Mouse (Mus musculus) gonadal fat pad, adult 2 months (tissue): ENCODE measurements around the gene Sh3tc1. TPM values are rescaled to one million over a fixed set of nuclear protein-coding genes. Genes with fewer than 3 reads are reported as not detected.

Experiments used
- DNase-seq: peaks from one replicate; pipeline ENCODE4 v3.0.0-alpha.2; 2012; ENCODE audit warnings: low read depth
- polyA plus RNA-seq: library from polyadenylated mRNA; depleted of rRNA; stranded (reverse); fragments of >200 nt; gene quantifications from 2 replicates; pipeline ENCODE4 v1.2.3, GENCODE M21; 2012

Gene Sh3tc1
- polyA plus RNA-seq, 1 experiment: 17.0 TPM

DNA sequence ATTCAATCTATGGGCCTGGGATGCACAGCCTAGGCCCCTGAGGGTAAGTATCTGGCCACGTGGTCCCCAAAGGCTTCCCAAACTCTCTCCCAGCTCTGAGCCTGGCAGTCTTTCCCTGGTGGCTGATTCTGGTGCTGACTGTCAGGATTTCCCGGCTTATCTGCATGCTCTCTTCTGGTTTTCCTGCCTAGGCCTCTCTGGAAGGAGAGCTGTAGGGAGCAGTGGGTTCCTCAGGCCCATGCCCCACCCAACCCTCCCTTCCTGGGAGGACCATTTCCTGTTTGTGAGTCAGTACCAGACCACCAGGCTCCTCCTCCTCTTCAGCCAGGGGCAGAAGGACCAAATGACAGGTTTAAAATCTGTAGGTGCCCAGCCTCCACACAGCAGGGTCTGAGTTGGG, 17.1 kb downstream of the Sh3tc1 start:
- DNase-seq: no peak

DNA sequence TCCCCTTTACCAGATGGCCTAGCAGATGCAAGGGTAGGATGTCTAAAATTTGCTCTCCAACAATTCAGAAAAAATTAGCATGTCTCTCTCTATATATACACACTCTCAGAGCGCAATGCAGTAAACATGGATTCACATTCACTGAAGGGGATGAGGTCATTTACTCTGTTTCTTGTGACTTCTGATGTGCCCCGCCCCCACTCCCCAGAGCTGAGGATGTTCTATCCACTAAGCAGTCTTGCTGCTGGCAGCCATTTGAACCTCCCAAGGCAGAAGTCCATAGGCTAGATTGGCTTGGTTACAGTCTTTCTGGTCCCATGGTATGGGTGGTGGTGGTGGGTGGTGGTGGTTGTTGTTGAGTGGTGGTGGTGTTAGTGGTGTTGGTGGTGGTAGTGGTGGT, 17.9 kb downstream of the Sh3tc1 start:
- no peak for DNase-seq

- DNase-seq: no peak
Measured at GRCm38 (mm10) chr5:35719880-35720279, 19.9 kb downstream of the Sh3tc1 start.

- no peak for DNase-seq
Measured at GRCm38 (mm10) chr5:35719343-35719742, 20.4 kb downstream of the Sh3tc1 start.

- no peak for DNase-seq
Measured at GRCm38 (mm10) chr5:35718817-35719216, 21.0 kb downstream of the Sh3tc1 start.

- DNase-seq: no peak
Measured at GRCm38 (mm10) chr5:35717946-35718345, 21.8 kb downstream of the Sh3tc1 start.

DNA sequence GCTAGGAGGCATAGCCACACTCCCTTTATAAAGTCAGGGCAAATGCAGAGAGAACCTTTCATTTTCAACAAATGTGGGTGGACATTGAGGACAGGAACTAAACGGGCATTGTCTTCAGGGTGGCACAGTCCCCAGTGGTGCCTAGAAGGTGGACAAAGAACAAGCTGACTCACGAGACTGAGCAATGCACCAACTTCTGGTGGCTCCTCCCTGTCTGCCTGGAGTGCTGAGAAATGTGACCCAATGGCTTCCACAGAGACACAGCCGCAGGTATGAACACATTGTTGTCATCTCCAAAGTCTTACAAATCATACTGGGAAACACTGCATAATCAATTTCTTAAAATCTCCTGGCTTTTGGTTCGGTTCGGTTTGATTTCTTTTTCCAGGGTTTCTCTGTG, 22.3 kb downstream of the Sh3tc1 start:
- DNase-seq: no peak

GRCm38 (mm10) chr5:35713649-35714354, 26.0 kb downstream of the Sh3tc1 start:
- DNase-seq: no peak

DNA sequence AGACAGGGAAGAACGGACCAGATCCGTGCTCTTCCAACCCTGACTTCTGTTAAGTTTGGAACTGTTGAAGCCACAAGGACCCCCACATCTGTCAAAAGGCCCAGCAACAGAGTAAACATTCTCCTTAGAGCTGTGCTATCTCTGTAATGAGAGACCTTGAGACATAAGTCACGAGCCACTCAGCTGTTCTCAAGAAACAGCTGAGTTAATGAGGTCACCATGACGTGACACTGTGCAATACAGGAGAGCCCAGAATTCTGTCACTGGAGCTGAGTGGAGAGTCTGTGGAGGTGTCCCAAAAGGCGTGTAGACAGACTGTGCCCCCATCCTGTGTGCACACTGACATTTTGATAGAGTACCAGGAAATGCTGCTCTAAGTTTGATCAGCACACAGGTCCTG, 27.3 kb downstream of the Sh3tc1 start:
- DNase-seq: no peak

DNA sequence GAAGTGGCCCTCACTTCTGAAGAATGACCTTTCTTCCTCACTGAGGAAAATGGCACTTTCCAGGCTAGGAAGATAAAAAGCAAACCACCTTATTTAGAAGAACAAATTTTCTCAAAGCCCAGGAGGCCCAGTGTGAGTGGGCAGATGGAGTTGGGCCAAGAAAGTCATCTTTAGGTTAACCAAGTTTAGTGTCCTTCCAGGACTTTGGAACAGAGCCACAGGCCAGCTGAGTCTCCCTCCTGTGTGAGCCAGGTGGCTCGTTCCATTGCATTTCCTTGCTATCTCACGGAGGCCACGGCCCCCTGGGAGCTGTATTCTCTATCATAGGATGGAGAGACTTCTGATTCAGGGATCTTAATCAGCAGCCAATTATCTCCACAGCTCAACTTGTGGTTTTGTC, 28.9 kb downstream of the Sh3tc1 start:
- DNase-seq: no peak

- DNase-seq: no peak
Measured at GRCm38 (mm10) chr5:35710481-35710880, 29.3 kb downstream of the Sh3tc1 start.

DNA sequence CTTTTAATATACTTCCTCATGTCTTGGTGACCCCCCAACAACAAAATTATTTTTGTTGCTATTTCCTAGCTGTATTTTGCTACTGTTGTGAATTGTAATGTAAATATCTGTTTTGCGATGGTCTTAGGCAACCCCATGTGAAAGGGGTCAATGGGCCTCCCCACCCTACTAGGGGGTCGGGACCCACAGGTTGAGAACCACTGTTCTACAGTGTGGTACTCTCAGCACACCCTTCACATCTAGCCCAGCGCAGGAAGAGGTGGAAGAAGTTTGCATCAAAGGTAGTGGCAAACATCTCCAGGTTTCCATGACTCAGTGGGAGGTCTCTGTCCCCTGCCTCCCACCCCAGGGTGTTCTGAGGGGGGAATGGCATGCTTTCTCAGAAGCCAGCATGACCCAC, 34.4 kb downstream of the Sh3tc1 start:
- no peak for DNase-seq

GRCm38 (mm10) chr5:35703814-35704213, 36.0 kb downstream of the Sh3tc1 start:
- no peak for DNase-seq

- DNase-seq: no peak
Measured at GRCm38 (mm10) chr5:35703183-35703582, 36.6 kb downstream of the Sh3tc1 start.

GRCm38 (mm10) chr5:35702582-35703140, 37.1 kb downstream of the Sh3tc1 start:
- DNase-seq: no peak

GRCm38 (mm10) chr5:35701042-35701441, 38.7 kb downstream of the Sh3tc1 start:
- no peak for DNase-seq

GRCm38 (mm10) chr5:35695815-35696214, 44.0 kb downstream of the Sh3tc1 start:
- DNase-seq: no peak

GRCm38 (mm10) chr5:35693638-35694037, 46.1 kb downstream of the Sh3tc1 start:
- DNase-seq: no peak

DNA sequence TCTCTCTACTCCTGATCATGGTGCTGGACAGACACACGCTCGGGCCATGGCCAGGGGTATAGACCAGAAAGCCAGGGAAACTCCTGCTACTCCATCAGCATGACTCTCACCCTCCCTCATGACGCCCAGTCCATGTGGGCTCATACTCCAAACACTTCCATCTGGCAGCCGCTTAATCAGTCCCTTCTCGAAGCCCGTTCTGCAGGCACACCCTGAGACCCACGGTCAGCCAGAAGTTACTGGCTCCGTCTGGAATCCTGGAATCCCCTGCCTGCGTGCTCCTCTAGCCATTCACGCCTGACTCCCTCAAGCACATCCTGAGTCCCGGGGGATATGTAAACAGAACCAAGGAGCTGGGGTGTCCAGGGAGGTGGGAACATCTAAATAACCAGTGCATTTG, 48.5 kb downstream of the Sh3tc1 start:
- no peak for DNase-seq

DNA sequence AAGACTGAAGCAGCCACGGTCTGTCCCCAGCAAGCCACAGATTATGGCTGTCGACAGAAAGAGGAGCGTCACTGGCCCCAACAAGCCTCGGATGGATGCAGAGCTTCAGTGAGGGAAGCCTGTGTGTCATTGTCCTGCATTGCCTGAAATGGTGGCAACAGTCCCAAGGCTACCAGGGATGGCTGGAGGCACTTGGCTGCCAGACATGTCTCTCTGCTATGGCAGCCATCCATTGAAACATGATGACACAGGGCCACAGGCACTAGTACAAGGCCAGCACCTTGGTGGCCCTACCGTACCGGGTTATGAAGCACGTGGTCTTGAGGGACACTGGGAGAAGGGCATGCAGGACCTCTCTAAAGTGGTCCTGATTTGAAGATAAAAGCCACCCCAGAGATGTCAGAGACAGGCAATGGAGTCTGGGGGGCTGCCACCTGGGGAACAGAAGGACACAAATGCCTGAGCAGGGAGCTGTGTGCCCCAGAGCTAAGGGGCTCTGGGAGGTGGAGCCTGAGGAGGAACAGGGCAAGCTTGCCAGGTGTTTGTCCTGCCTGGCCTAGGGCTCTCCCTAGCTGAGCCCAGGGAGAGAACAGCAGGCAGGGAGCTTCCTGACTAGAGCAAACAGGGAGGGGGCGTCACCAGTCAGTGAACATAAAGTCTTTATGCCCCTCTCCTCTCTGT, 49.2 kb downstream of the Sh3tc1 start:
- no peak for DNase-seq

DNA sequence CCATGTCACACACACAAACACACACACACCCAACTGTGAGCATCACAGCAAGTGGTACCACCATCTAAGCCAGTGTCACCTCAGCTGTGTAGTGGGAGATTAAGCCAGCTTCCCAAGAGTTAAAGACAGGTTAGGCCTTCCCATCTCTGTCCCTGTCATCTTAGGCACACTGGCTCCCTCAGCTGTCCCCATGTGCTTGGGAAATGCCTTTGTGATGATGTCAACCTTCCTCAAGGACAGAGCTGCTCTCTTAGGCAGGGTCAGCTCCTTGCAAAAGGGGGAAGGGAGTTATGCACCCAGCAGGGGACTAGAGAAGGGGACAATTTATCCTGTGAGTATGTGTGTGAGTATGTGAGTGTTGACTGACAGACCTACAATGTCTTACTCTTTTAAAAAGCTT, 50.4 kb downstream of the Sh3tc1 start:
- no peak for DNase-seq

- no peak for DNase-seq
Measured at GRCm38 (mm10) chr5:35688851-35689250, 50.9 kb downstream of the Sh3tc1 start.

- DNase-seq: no peak
Measured at GRCm38 (mm10) chr5:35687098-35687497, 52.7 kb downstream of the Sh3tc1 start.
